Mouse (Mus musculus) lung, adult 18-20 months (tissue): ENCODE data around the gene Rfc2.

Source experiments
- DNase-seq, 2 experiments: peaks; one replicate each; pipeline ENCODE4 v3.0.0; 2022; ENCODE audit warnings: mixed read lengths in 2 of 2

Gene Rfc2

GRCm38 (mm10) chr5:134581146-134581545 is at the start of gene Rfc2:
Rfc2 (plus strand) TSS chr5:134581366.
- DNase-seq: no peak

GRCm38 (mm10) chr5:134531585-134531984 is 49.6 kb upstream of the Rfc2 start:
- no peak for DNase-seq

- peak; percentile 46 to 48 for DNase-seq
Observed at GRCm38 (mm10) chr5:134532417-134532816, 48.7 kb upstream of the Rfc2 start.

- no peak for DNase-seq
Observed at GRCm38 (mm10) chr5:134536036-134536435, 45.1 kb upstream of the Rfc2 start.

GRCm38 (mm10) chr5:134539891-134540290 is 41.3 kb upstream of the Rfc2 start:
- DNase-seq: peak; percentile 50 to 73

- DNase-seq: peak; percentile 50 to 57
Observed at GRCm38 (mm10) chr5:134540881-134541280, 40.3 kb upstream of the Rfc2 start.

GRCm38 (mm10) chr5:134541640-134542039 is 39.5 kb upstream of the Rfc2 start:
- peak; percentile 78 to 82 for DNase-seq

GRCm38 (mm10) chr5:134544516-134545241 is 36.5 kb upstream of the Rfc2 start:
- peak in 1 of 2 experiments; percentile 43 for DNase-seq

- no peak for DNase-seq
Observed at GRCm38 (mm10) chr5:134545242-134545629, 35.9 kb upstream of the Rfc2 start.

GRCm38 (mm10) chr5:134546790-134547189 is 34.4 kb upstream of the Rfc2 start:
- no peak for DNase-seq

- DNase-seq: no peak
Observed at GRCm38 (mm10) chr5:134548306-134548705, 32.9 kb upstream of the Rfc2 start.

- no peak for DNase-seq
Observed at GRCm38 (mm10) chr5:134549640-134550168, 31.5 kb upstream of the Rfc2 start.

- DNase-seq: no peak
Observed at GRCm38 (mm10) chr5:134550836-134551232, 30.3 kb upstream of the Rfc2 start.

- peak; percentile 23 to 51 for DNase-seq
Observed at GRCm38 (mm10) chr5:134551233-134552109, 29.7 kb upstream of the Rfc2 start.

GRCm38 (mm10) chr5:134552110-134552972 is 28.8 kb upstream of the Rfc2 start, which contains the start of gene Clip2:
Clip2 (minus strand) TSS chr5:134552434.
- peak; percentile 97 to 98 for DNase-seq

GRCm38 (mm10) chr5:134553951-134554546 is 27.1 kb upstream of the Rfc2 start:
- DNase-seq: no peak

GRCm38 (mm10) chr5:134555463-134556164 is 25.6 kb upstream of the Rfc2 start:
- DNase-seq: peak; percentile 78

- DNase-seq: no peak
Observed at GRCm38 (mm10) chr5:134560071-134560449, 21.1 kb upstream of the Rfc2 start, which contains the start of gene Syna. Syna (minus strand) TSS chr5:134560171.

- no peak for DNase-seq
Observed at GRCm38 (mm10) chr5:134560450-134561171, 20.6 kb upstream of the Rfc2 start.

- no peak for DNase-seq
Observed at GRCm38 (mm10) chr5:134564272-134564671, 16.9 kb upstream of the Rfc2 start.

- no peak for DNase-seq
Observed at GRCm38 (mm10) chr5:134565696-134566095, 15.5 kb upstream of the Rfc2 start.
